Mouse (Mus musculus): ENCODE results near the gene Sesn2. TPM values are rescaled to one million over a fixed set of nuclear protein-coding genes. Genes with fewer than 3 reads are reported as not detected.

Sesn2 gene
- total and polyA plus RNA-seq, 3 experiments: 9.6 to 27.5 TPM; not detected in 1

GRCm38 (mm10) chr4:132455561-132455960, 54.7 kb downstream of the Sesn2 start:
- Histone ChIP-seq H3K9ac (ENCODE audit: control insufficient read depth, low read depth, low read length, poor library complexity, severe bottlenecking) (no peak overlapping the region), H3K27ac (ENCODE audit: control insufficient read depth, low read depth, low read length) (no peak overlapping the region), H3K27me3 (ENCODE audit: control insufficient read depth in 1 of 2, insufficient read depth in 2 of 2, low read length in 2 of 2) (no peaks in the 10 kb centered on the region), H3K36me3 (ENCODE audit: control insufficient read depth in 1 of 2, insufficient read depth in 2 of 2, low read length in 2 of 2) (peaks cover 2 to 3% of the 10 kb centered on the region in 2 experiments; a peak in 2 of 4 replicates), H3K9me3 (replicated peaks; ENCODE audit: insufficient read depth, low read length) (no peaks in the 10 kb centered on the region), H3K4me3 (ENCODE audit: control insufficient read depth in 1 of 2, insufficient read depth in 1 of 2, low read depth in 2 of 2, low read length in 2 of 2) (no peak overlapping the region), H3K4me1 (ENCODE audit: control insufficient read depth in 1 of 2, insufficient read depth in 2 of 2, low read length in 2 of 2) (no peaks in the 10 kb centered on the region), H3K79me2 (ENCODE audit: control insufficient read depth, insufficient read depth, low read length, poor library complexity) (peaks cover 10% of the 10 kb centered on the region)
- no peak for DNase-seq (ENCODE audit: low read depth, low spot score)
- TF ChIP-seq MAFK (IDR thresholded peaks at IDR 0.05; ENCODE audit: borderline replicate concordance, low read depth, low read length) (no peak), TCF12 (IDR thresholded peaks at IDR 0.05; ENCODE audit: low read depth, low read length) (no peak), ZKSCAN1 (IDR thresholded peaks at IDR 0.05; ENCODE audit: low read depth, low read length) (no peak), TAL1 (IDR thresholded peaks at IDR 0.05; ENCODE audit: low read length) (no peak)

DNA sequence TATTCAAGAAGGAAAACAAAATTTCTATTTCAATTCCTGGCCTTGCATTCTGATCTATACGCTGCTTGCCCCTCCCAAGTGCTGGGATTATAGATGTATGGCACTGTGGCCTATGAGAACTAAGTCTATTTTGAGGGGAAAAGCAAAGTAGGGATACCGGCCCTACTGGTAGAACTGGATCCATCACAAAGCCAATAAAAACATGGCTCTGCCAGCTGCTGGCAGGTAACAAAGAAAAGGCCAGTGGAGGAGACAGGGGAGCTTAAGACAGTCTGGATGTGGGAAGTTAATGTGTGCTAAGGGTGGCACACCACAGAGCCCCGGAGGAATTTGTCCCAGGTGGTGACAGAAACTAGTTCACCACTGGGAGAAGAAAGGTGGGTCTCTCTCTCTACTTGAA, 55.2 kb downstream of the Sesn2 start:
- no peaks in the 10 kb centered on the region for H3K9me3 ChIP-seq (replicated peaks; ENCODE audit: insufficient read depth, low read length)
- no peak overlapping the region for H3K27ac ChIP-seq (ENCODE audit: control insufficient read depth, low read depth, low read length)
- H3K36me3 ChIP-seq (ENCODE audit: control insufficient read depth in 1 of 2, insufficient read depth in 2 of 2, low read length in 2 of 2): peaks cover 2 to 3% of the 10 kb centered on the region in 2 experiments; a peak in 2 of 4 replicates
- no peak overlapping the region for H3K4me3 ChIP-seq (ENCODE audit: control insufficient read depth in 1 of 2, insufficient read depth in 1 of 2, low read depth in 2 of 2, low read length in 2 of 2)
- no peak for DNase-seq (ENCODE audit: low read depth, low spot score)
- TF ChIP-seq ZC3H11A (IDR thresholded peaks at IDR 0.05; ENCODE audit: low read depth, low read length) (no peak), HCFC1 (IDR thresholded peaks at IDR 0.05; ENCODE audit: low read depth, low read length) (no peak), MEF2A (IDR thresholded peaks at IDR 0.05; ENCODE audit: extremely low read depth, insufficient replicate concordance, low read depth, low read length, poor library complexity, severe bottlenecking) (no peak), JUND (IDR thresholded peaks at IDR 0.05; ENCODE audit: low read depth, low read length) (no peak), POLR2A (IDR thresholded peaks at IDR 0.05; ENCODE audit: control insufficient read depth in 1 of 2, insufficient read depth in 1 of 2, low read depth in 1 of 2, low read length in 2 of 2, poor library complexity in 1 of 2) (no peak), USF2 (IDR thresholded peaks at IDR 0.05; ENCODE audit: borderline replicate concordance in 1 of 2, insufficient read depth in 1 of 2, low read depth in 1 of 2, low read length in 2 of 2) (no peak), NRF1 (IDR thresholded peaks at IDR 0.05; ENCODE audit: insufficient read depth, low read depth, low read length, poor library complexity, severe bottlenecking) (no peak), TBP (IDR thresholded peaks at IDR 0.05; ENCODE audit: low read depth, low read length) (no peak), E2F4 (IDR thresholded peaks at IDR 0.05; ENCODE audit: borderline replicate concordance, low read depth, low read length) (no peak), MAX (IDR thresholded peaks at IDR 0.05; ENCODE audit: low read length) (no peak), POLR2AphosphoS2 (IDR thresholded peaks at IDR 0.05; ENCODE audit: low read length) (no peak), GABPA (IDR thresholded peaks at IDR 0.05; ENCODE audit: low read depth, low read length) (no peak)
- peaks cover 6% of the 10 kb centered on the region for H3K79me2 ChIP-seq (ENCODE audit: control insufficient read depth, insufficient read depth, low read length, poor library complexity)
- H3K27me3 ChIP-seq (ENCODE audit: control insufficient read depth in 1 of 2, insufficient read depth in 2 of 2, low read length in 2 of 2): no peaks in the 10 kb centered on the region
- no peaks in the 10 kb centered on the region for H3K4me1 ChIP-seq (ENCODE audit: control insufficient read depth in 1 of 2, insufficient read depth in 2 of 2, low read length in 2 of 2)
- no peak overlapping the region for H3K9ac ChIP-seq (ENCODE audit: control insufficient read depth, low read depth, low read length, poor library complexity, severe bottlenecking)
